Mouse (Mus musculus) embryonic fibroblast, embryonic 13.5 days (primary cell): Measurements from ENCODE around the gene Lrrc49. TPM values are rescaled to one million over a fixed set of nuclear protein-coding genes. Genes with fewer than 3 reads are reported as not detected.

Source experiments
- H3K27ac ChIP-seq: 2 replicates; pipeline ENCODE4 v1.5.1; 2012; ENCODE audit warnings: low read length, control low read depth, inconsistent platforms; ENCODE audit not compliant: insufficient read depth
- H3K4me1 ChIP-seq: 2 replicates; pipeline ENCODE4 v1.6.1; 2011; ENCODE audit warnings: low read length; ENCODE audit not compliant: control insufficient read depth, insufficient read depth
- H3K4me3 ChIP-seq: 2 replicates; pipeline ENCODE4 v1.5.1; 2011; ENCODE audit warnings: mild to moderate bottlenecking, control low read depth, low read length; ENCODE audit not compliant: insufficient read depth
- CTCF ChIP-seq: IDR thresholded peaks from 2 replicates; pipeline ENCODE4 v1.5.1; 2011; ENCODE audit warnings: mild to moderate bottlenecking, control low read depth, low read length, moderate library complexity, borderline replicate concordance; ENCODE audit not compliant: insufficient read depth
- POLR2A ChIP-seq: IDR thresholded peaks from 2 replicates; pipeline ENCODE4 v1.6.1; 2011; ENCODE audit warnings: low read depth, mild to moderate bottlenecking, control low read depth, low read length, moderate library complexity
- polyA plus RNA-seq: library from polyadenylated mRNA; stranded (reverse); fragments of >200 nt; gene quantifications from 2 replicates; pipeline ENCODE4 v1.2.4, GENCODE M21; 2011; ENCODE audit warnings: low read depth; ENCODE audit not compliant: missing spikeins, insufficient read length

Gene Lrrc49
- polyA plus RNA-seq = 11.0 and 16.6 TPM in 2 replicates

GRCm38 (mm10) chr9:60687891-60688324, at the start of gene Lrrc49:
Gene Lrrc49 (minus strand): TSS chr9:60688158.
- peak within 1 kb of the TSS; percentile 69 for H3K27ac ChIP-seq
- H3K4me1 ChIP-seq = no peaks in the 10 kb centered on the region
- peak within 1 kb of the TSS; percentile 76 for H3K4me3 ChIP-seq
- TF ChIP-seq POLR2A (no peak; the same call in 1 of the 2 replicates), CTCF (no peak)

- Histone ChIP-seq H3K4me1 (peaks cover 3% of the 10 kb centered on the region; the same call in 1 of the 2 replicates), H3K27ac (no peak overlapping the region), H3K4me3 (no peak overlapping the region)
- TF ChIP-seq POLR2A = no peak
- TF ChIP-seq CTCF = no peak
Measured at GRCm38 (mm10) chr9:60734321-60734720, 46.4 kb upstream of the Lrrc49 start.

DNA sequence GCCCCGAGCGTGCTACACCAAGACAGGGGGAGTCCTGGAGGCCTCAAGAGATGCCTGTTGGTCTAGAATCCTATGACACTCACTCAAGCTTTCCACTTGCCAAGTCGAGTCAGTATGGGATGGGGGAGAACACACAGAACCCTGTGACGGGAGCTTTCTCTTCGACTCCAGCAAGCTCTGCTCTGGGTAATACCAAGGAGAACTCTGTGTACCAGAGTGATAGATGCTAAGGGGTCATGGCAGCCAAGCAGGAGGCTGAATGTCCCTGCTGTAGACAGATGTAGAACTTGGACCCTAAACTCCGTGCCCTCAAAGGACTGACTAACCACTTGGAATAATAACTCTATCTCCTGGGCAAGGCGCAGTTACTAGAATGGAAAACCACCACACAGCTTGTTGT, 37.0 kb upstream of the Lrrc49 start:
- TF ChIP-seq POLR2A (no peak), CTCF (no peak)
- no peaks in the 10 kb centered on the region for H3K4me1 ChIP-seq
- no peak overlapping the region for H3K27ac ChIP-seq
- H3K4me3 ChIP-seq = no peak overlapping the region

DNA sequence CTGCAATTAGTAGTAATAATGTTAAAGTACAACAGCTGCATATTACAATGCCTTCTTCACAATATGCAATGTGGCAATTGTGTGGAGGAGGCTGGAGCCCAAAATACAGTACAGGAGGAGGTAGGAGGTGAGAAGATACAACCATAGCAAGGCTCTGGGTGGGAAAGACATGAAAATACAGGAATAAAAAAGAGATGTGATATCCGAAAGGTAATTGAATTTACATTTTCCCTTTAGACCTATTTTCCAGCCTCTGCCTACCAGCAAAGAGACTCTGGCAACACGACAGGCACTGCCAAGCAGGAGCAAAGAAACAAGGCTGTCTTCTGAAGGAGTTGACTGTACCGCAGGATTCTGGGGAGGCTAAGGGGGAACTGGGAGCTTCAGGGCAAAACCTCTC, 31.7 kb upstream of the Lrrc49 start:
- Histone ChIP-seq H3K4me3 (no peak overlapping the region), H3K4me1 (no peaks in the 10 kb centered on the region), H3K27ac (no peak overlapping the region)
- TF ChIP-seq CTCF (no peak), POLR2A (no peak)

DNA sequence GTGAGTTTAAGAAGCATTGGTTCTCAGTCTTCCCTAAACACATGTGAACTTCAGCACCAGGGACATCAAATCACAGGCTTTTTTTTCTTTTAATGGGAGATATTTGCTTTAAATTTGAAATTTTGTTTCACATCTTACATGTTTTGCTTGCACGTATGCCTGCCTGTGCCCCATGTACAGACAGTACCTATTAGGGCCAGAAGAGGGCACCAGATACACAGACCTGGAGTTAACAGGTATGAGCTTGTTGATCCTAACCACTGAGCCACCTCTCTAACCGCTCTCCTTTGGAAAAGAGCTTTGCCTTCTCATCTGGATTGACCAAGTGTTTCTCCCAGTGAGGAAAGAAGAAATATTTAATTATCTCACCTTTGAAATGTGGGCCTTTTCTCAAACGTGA, 30.3 kb upstream of the Lrrc49 start:
- H3K4me3 ChIP-seq = no peak overlapping the region
- TF ChIP-seq CTCF (peak; percentile 39; the same call in 1 of the 2 replicates), POLR2A (no peak)
- H3K4me1 ChIP-seq = no peaks in the 10 kb centered on the region
- H3K27ac ChIP-seq = no peak overlapping the region

DNA sequence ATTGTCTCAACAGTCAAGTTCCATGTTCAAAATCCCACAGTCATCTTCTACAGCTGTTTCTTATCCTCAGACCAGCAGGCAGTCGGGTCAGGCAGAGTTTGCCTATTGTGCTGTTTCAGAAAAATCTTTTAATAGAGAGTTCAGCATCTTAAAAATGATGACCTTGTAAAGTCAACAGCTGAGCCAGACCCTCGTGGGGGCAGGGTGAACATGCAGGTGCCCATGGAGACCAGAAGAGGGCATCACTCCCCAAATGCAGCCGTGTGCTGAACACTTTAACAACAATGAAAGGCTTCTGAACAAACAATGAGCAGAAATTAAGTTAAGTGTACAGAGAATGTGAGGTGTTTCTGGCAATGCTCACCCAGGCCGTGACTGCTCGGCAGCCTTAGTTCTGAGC, 27.9 kb upstream of the Lrrc49 start:
- H3K4me3 ChIP-seq = no peak overlapping the region

DNA sequence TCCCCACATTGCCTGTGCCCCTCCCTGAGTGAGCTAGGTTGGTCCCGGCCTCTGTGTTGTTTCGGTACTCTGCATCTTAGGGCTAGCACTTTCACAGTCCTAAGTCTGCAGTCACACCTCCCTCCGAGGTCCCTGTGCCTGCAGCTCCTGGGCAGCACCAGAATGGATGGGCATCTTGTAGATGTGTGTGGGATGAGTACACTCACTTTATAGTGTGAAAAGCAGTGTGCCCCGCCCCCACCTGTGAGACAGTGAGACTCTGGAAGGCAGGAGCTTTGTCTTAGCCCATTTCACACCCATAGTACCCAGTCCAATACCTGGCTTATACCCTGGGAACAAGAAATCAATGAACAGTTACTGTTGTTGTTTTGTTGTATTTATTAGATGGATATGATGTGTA, 27.3 kb upstream of the Lrrc49 start:
- Histone ChIP-seq H3K4me3 (no peak overlapping the region), H3K27ac (no peak overlapping the region), H3K4me1 (no peaks in the 10 kb centered on the region)
- TF ChIP-seq CTCF (no peak), POLR2A (no peak)

More for the DNA sequence above, 27.9 kb upstream of the Lrrc49 start:
- H3K4me1 ChIP-seq = no peaks in the 10 kb centered on the region
- TF ChIP-seq POLR2A (no peak), CTCF (0 out of 2 replicates have a peak, but pooled peaks have one; percentile 9)
- H3K27ac ChIP-seq = no peak overlapping the region

DNA sequence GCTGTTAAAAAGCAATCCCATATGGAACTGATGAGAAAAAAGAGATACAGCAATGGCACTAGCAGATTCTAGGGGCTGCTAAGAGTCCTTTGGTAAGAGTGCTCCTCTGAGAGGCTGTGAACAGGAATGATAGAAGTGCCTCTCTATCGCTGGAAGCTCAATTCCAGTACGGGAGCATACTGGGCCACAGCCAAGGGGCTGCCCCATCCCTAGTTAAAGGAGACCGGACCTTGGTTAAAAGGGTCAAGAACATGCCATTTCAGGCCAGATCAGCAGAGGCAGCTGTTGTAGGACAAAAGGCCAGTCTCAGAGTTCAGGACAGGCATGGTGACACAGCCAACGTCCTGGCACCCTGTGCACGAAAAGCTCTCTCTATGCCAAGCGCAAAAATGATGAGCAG, 26.2 kb upstream of the Lrrc49 start:
- H3K4me3 ChIP-seq = no peak overlapping the region
- no peak overlapping the region for H3K27ac ChIP-seq
- TF ChIP-seq CTCF (no peak), POLR2A (no peak)
- no peaks in the 10 kb centered on the region for H3K4me1 ChIP-seq

- no peak for TF ChIP-seq POLR2A
- TF ChIP-seq CTCF = no peak
- H3K4me1 ChIP-seq = no peaks in the 10 kb centered on the region
- H3K27ac ChIP-seq = no peak overlapping the region
- H3K4me3 ChIP-seq = peak overlapping the region; percentile 41; the same call in 1 of the 2 replicates
Measured at GRCm38 (mm10) chr9:60713616-60714015, 25.7 kb upstream of the Lrrc49 start.

DNA sequence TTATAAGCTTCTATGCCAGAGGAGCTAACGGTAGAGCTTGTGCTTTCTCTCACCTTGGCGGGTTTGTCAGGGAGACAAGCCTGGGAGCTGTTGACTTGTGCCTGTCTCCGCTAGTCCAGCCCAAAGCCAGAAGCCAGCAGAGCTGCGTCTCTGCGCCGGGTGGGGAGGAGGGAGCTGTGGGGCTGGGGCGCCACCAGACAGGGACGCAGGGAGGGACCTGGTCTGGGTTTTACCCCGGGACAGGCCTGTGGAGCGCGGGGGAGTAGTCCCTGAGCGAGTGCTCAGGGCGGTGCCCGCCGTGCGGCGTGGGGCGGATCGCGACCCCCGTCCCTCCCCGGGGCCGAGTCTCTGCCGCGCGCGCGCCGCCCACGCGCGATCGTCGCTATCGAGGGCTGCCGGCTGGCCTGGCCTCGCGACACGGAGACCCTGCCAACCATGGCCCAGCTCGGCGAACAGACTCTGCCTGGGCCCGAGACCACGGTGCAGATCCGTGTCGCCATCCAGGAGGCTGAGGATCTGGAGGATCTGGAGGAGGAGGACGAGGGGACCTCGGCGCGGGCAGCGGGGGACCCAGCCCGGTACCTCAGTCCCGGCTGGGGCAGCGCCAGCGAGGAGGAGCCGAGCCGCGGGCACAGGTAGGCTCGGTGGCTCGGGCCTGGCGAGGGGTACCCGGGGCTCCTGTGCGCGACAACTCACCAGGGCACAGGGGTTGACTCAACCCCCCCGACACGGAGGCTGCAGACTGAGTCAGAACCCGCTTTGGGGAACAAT, 25.0 kb upstream of the Lrrc49 start, which contains the start of gene Larp6:
Gene Larp6 (plus strand): TSS at position 219 of the 771 bp plus-strand sequence.
- H3K4me1 ChIP-seq = no peaks in the 10 kb centered on the region
- H3K27ac ChIP-seq = no peak within 1 kb of the TSS
- TF ChIP-seq POLR2A = peak; percentile 37; the same call in 1 of the 2 replicates
- no peak for TF ChIP-seq CTCF
- H3K4me3 ChIP-seq = peak within 1 kb of the TSS; percentile 41
